In genomic region chr11:4661324-4661723, GRCm38 (mm10) we compare ENCODE assay signal across 11 mouse cellular contexts. TPM values are rescaled to one million over a fixed set of nuclear protein-coding genes. Genes with fewer than 3 reads are reported as not detected.
A peak's percentile ranks its signal among the peaks of the same experiment; 100 is the strongest.
DNase-seq lines count a peak whose midpoint lies in the region; ATAC-seq and TF ChIP-seq lines count a peak whose summit lies in the region.
"Had no signal": no experiment of that assay in that cellular context is flagged by ENCODE, and none has a peak within 500 bp of the region (broad histone marks: within the 10 kb centered on the region; RNA-seq: fewer than 3 reads in every experiment).

No protein-coding gene starts in this region.

- H3K4me1 ChIP-seq in intestine, embryonic 15.5 days (replicated peaks), result no peaks in the 10 kb centered on the region
- H3K4me1 ChIP-seq in stomach, embryonic 15.5 days, result no peaks in the 10 kb centered on the region
- H3K4me1 ChIP-seq in forebrain, postnatal 0 days (ENCODE audit: insufficient read depth), result no peaks in the 10 kb centered on the region
- H3K4me1 ChIP-seq: kidney, embryonic 15.5 days had no signal

- H3K27me3 ChIP-seq in intestine, embryonic 15.5 days (replicated peaks), result no peaks in the 10 kb centered on the region
- H3K27me3 ChIP-seq in stomach, embryonic 15.5 days (replicated peaks), result no peaks in the 10 kb centered on the region
- H3K27me3 ChIP-seq in forebrain, postnatal 0 days (ENCODE audit: insufficient read depth, low read length), result no peaks in the 10 kb centered on the region
- H3K27me3 ChIP-seq: kidney, embryonic 15.5 days had no signal

- intact Hi-C loops in gastrocnemius, postnatal 36 days (cut with DNase I), result no loop called here

- peak; percentile 24 for DNase-seq in gastrocnemius, adult 18-20 months (ENCODE audit: low spot score)
- no peak for DNase-seq in gastrocnemius, postnatal 36 days
- peak; percentile 30 for DNase-seq in right cerebral cortex, adult 18-20 months
- no peak for DNase-seq in right cerebral cortex, postnatal 14 days
- DNase-seq in urinary bladder, adult 18-20 months (ENCODE audit: low spot score in 2 of 2), result no peak
- DNase-seq in forebrain, postnatal 0 days, result no peak
- DNase-seq: thymus, adult 2 months had no signal

- peak; percentile 71 for ATAC-seq in intestine, embryonic 15.5 days
- ATAC-seq in stomach, embryonic 15.5 days (ENCODE audit: insufficient read depth, low FRiP score, low read depth), result 0 out of 2 replicates have a peak, but pooled peaks have one; percentile 35
- no peak for ATAC-seq in forebrain, postnatal 0 days

- H3K9ac ChIP-seq in intestine, embryonic 15.5 days, result no peak overlapping the region
- H3K9ac ChIP-seq in stomach, embryonic 15.5 days, result no peak overlapping the region
- no peak overlapping the region for H3K9ac ChIP-seq in forebrain, postnatal 0 days
- H3K9ac ChIP-seq: kidney, embryonic 15.5 days had no signal

- H3K36me3 ChIP-seq in intestine, embryonic 15.5 days, result peaks cover 3% of the 10 kb centered on the region; the same call in 1 of the 2 replicates
- H3K36me3 ChIP-seq in stomach, embryonic 15.5 days, result peaks cover 16% of the 10 kb centered on the region
- peaks cover 31% of the 10 kb centered on the region for H3K36me3 ChIP-seq in forebrain, postnatal 0 days (ENCODE audit: insufficient read depth)

- no peak overlapping the region for H3K4me2 ChIP-seq in intestine, embryonic 15.5 days (replicated peaks)
- H3K4me2 ChIP-seq in stomach, embryonic 15.5 days, result no peak overlapping the region
- H3K4me2 ChIP-seq in forebrain, postnatal 0 days (ENCODE audit: low read depth), result no peak overlapping the region
- H3K4me2 ChIP-seq: kidney, embryonic 15.5 days had no signal

- TF ChIP-seq CTCF in forebrain, postnatal 0 days (IDR thresholded peaks at IDR 0.05; ENCODE audit: low read depth), result no peak

- no peak overlapping the region for H3K27ac ChIP-seq in intestine, embryonic 15.5 days
- H3K27ac ChIP-seq in stomach, embryonic 15.5 days, result no peak overlapping the region
- H3K27ac ChIP-seq in forebrain, postnatal 0 days (ENCODE audit: low read depth, low read length), result no peak overlapping the region
- H3K27ac ChIP-seq: kidney, embryonic 15.5 days had no signal

- no peaks in the 10 kb centered on the region for H3K9me3 ChIP-seq in intestine, embryonic 15.5 days
- no peaks in the 10 kb centered on the region for H3K9me3 ChIP-seq in stomach, embryonic 15.5 days
- H3K9me3 ChIP-seq in forebrain, postnatal 0 days (ENCODE audit: low read length), result no peaks in the 10 kb centered on the region
- H3K9me3 ChIP-seq: kidney, embryonic 15.5 days had no signal

- H3K4me3 ChIP-seq in intestine, embryonic 15.5 days (replicated peaks), result no peak overlapping the region
- no peak overlapping the region for H3K4me3 ChIP-seq in stomach, embryonic 15.5 days (replicated peaks)
- H3K4me3 ChIP-seq in forebrain, postnatal 0 days (ENCODE audit: low read depth, low read length), result no peak overlapping the region
- H3K4me3 ChIP-seq: kidney, embryonic 15.5 days had no signal

- WGBS in intestine, embryonic 15.5 days, result 77% methylated on average over 4 of the region's 4 CpGs
- 82% methylated on average over 4 of the region's 4 CpGs for WGBS in stomach, embryonic 15.5 days
- WGBS in forebrain, postnatal 0 days, result 82% methylated on average over 4 of the region's 4 CpGs

RNA-seq across cellular contexts. Expression of gene Ascc2, which starts 23.8 kb away (rescaled TPM):
- total RNA-seq in gastrocnemius, adult 18-20 months (2021), result 10 to 100 TPM; 15.7 to 16.5 TPM
- total RNA-seq in gastrocnemius, postnatal 36 days (2021), result 10 to 100 TPM; 13.3 to 16.1 TPM
- 31.7 and 33.0 TPM in 2 replicates for polyA plus RNA-seq in intestine, embryonic 15.5 days (2015; fragmentation: Nextera tagmentation; extraction: Ambion mirVana)
- polyA plus RNA-seq in stomach, embryonic 15.5 days (2015; fragmentation: Nextera tagmentation; extraction: Ambion mirVana), result 31.5 and 36.5 TPM in 2 replicates
- 14.5 and 17.3 TPM in 2 replicates for total RNA-seq in forebrain, postnatal 0 days (2014; rRNA removed)
- polyA plus RNA-seq in forebrain, postnatal 0 days (2015; fragmentation: Nextera tagmentation; extraction: Ambion mirVana), result 12.0 and 14.3 TPM in 2 replicates

RNA-seq across cellular contexts. Expression of gene Gm11032, which starts 41.5 kb away (rescaled TPM):
- total RNA-seq in gastrocnemius, adult 18-20 months (2021), result not detected
- not detected for total RNA-seq in gastrocnemius, postnatal 36 days (2021)
- not detected in 2 replicates for polyA plus RNA-seq in intestine, embryonic 15.5 days (2015; fragmentation: Nextera tagmentation; extraction: Ambion mirVana)
- not detected in 2 replicates for polyA plus RNA-seq in stomach, embryonic 15.5 days (2015; fragmentation: Nextera tagmentation; extraction: Ambion mirVana)
- total RNA-seq in forebrain, postnatal 0 days (2014; rRNA removed), result not detected in 2 replicates
- not detected in 2 replicates for polyA plus RNA-seq in forebrain, postnatal 0 days (2015; fragmentation: Nextera tagmentation; extraction: Ambion mirVana)
- polyA plus RNA-seq: embryonic facial prominence, embryonic 11.5 days; kidney, embryonic 15.5 days; thymus, adult 2 months had no signal

RNA-seq across cellular contexts. Expression of gene Uqcr10, which starts 42.8 kb away (rescaled TPM):
- total RNA-seq in gastrocnemius, adult 18-20 months (2021), result 1,000 to 10,000 TPM in 1 of 2 experiments, 100 to 1,000 TPM in 1; 977 to 1,022 TPM
- 1,000 to 10,000 TPM in 1 of 2 experiments, 100 to 1,000 TPM in 1; 914 to 1,010 TPM for total RNA-seq in gastrocnemius, postnatal 36 days (2021)
- 1,117 and 1,212 TPM in 2 replicates for polyA plus RNA-seq in intestine, embryonic 15.5 days (2015; fragmentation: Nextera tagmentation; extraction: Ambion mirVana)
- 920 and 1,051 TPM in 2 replicates for polyA plus RNA-seq in stomach, embryonic 15.5 days (2015; fragmentation: Nextera tagmentation; extraction: Ambion mirVana)
- total RNA-seq in forebrain, postnatal 0 days (2014; rRNA removed), result 171 and 220 TPM in 2 replicates
- polyA plus RNA-seq in forebrain, postnatal 0 days (2015; fragmentation: Nextera tagmentation; extraction: Ambion mirVana), result 797 and 1,037 TPM in 2 replicates

RNA-seq across cellular contexts. Expression of gene Zmat5, which starts 43.2 kb away (rescaled TPM):
- total RNA-seq in gastrocnemius, adult 18-20 months (2021), result 10 to 100 TPM; 25.5 to 26.6 TPM
- total RNA-seq in gastrocnemius, postnatal 36 days (2021), result 10 to 100 TPM; 20.7 to 22.9 TPM
- polyA plus RNA-seq in intestine, embryonic 15.5 days (2015; fragmentation: Nextera tagmentation; extraction: Ambion mirVana), result 60.9 and 63.0 TPM in 2 replicates
- polyA plus RNA-seq in stomach, embryonic 15.5 days (2015; fragmentation: Nextera tagmentation; extraction: Ambion mirVana), result 62.8 and 68.1 TPM in 2 replicates
- 20.6 and 29.5 TPM in 2 replicates for total RNA-seq in forebrain, postnatal 0 days (2014; rRNA removed)
- polyA plus RNA-seq in forebrain, postnatal 0 days (2015; fragmentation: Nextera tagmentation; extraction: Ambion mirVana), result 62.6 and 78.7 TPM in 2 replicates

Comparison
In these comparisons a context has a peak if more than half of its experiments do, and no peak if none do; other contexts are left out.
1. DNase-seq: peak in gastrocnemius, adult 18-20 months (single experiment) and right cerebral cortex, adult 18-20 months (single experiment); none in gastrocnemius, postnatal 36 days (0 of 2), right cerebral cortex, postnatal 14 days (single experiment), urinary bladder, adult 18-20 months (0 of 2) and forebrain, postnatal 0 days (single experiment).